Mouse (Mus musculus) spleen, adult 2 months (tissue): ENCODE results near the gene Zfp950. TPM values are rescaled to one million over a fixed set of nuclear protein-coding genes. Genes with fewer than 3 reads are reported as not detected.

Source experiments
- DNase-seq, 2 experiments: peaks; one replicate each; pipeline versions ENCODE4 v3.0.0 to v3.0.0-alpha.2; 2012 to 2021; ENCODE audit warnings: low spot score in 2 of 2, low read depth in 1 of 2
- H3K27ac ChIP-seq: fragments of 200-500 bp; 2 replicates; pipeline ENCODE4 v1.5.1; 2012; ENCODE audit warnings: low read length, inconsistent platforms; ENCODE audit not compliant: insufficient read depth
- H3K27me3 ChIP-seq: fragments of 200-500 bp; 2 replicates; pipeline ENCODE4 v1.6.1; 2012; ENCODE audit warnings: mild to moderate bottlenecking, moderate library complexity, low read length, inconsistent platforms; ENCODE audit not compliant: control insufficient read depth, insufficient read depth
- H3K36me3 ChIP-seq: fragments of 200-500 bp; 2 replicates; pipeline ENCODE4 v1.6.1; 2012; ENCODE audit warnings: mild to moderate bottlenecking, low read length, inconsistent platforms; ENCODE audit not compliant: control insufficient read depth, insufficient read depth
- H3K4me1 ChIP-seq: fragments of 200-500 bp; 2 replicates; pipeline ENCODE4 v1.6.1; 2011; ENCODE audit warnings: inconsistent platforms; ENCODE audit not compliant: control insufficient read depth, insufficient read depth, insufficient read length
- H3K4me3 ChIP-seq: fragments of 200-500 bp; 2 replicates; pipeline ENCODE4 v1.5.1; 2011; ENCODE audit warnings: mild to moderate bottlenecking, inconsistent platforms; ENCODE audit not compliant: insufficient read depth, insufficient read length; ENCODE audit errors: extremely low read depth
- CTCF ChIP-seq: fragments of 200-500 bp; IDR thresholded peaks from 2 replicates; pipeline ENCODE4 v1.5.1; 2011; ENCODE audit warnings: mild to moderate bottlenecking, inconsistent platforms; ENCODE audit not compliant: insufficient read depth, insufficient read length, insufficient replicate concordance; ENCODE audit errors: extremely low read depth
- POLR2A ChIP-seq: fragments of 200-500 bp; IDR thresholded peaks from 2 replicates; pipeline ENCODE4 v1.6.1; 2011; ENCODE audit warnings: low read depth, low read length, inconsistent platforms
- WGBS: fragments of 180-500 bp; shearing (Covaris S2); methylation state at CpG from one replicate; pipeline ENCODE4 v1.1.7; 2018; 5-methylcytosine and 5-hydroxymethylcytosine counted together
- polyA plus RNA-seq: library from polyadenylated mRNA; depleted of rRNA; stranded (reverse); fragments of >200 nt; gene quantifications from 2 replicates; pipeline ENCODE4 v1.2.3, GENCODE M21; 2012

The Zfp950 gene
- polyA plus RNA-seq, 1 experiment: 3.5 TPM

DNA sequence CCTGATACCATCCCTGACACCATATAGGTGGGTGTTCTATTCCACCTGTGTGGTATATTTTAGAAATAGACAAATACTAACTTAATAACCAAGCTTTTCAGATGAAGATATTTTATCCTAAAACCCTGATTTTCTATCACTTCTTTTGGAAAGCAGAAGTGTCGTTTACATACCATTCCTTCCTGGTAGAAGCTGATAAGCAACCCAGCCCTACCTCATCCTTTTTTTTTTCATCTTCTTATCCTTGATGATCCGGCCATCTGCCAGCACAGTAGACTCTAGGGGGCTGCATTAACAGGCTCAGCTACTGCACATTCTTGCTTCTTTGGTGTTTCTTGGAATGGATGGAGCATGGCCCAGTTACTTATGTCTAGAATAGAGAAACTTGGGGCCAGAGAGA lies 55.4 kb downstream of the Zfp950 start:
- H3K36me3 ChIP-seq: no peaks in the 10 kb centered on the region
- H3K27me3 ChIP-seq: no peaks in the 10 kb centered on the region
- whole genome bisulfite sequencing: 82% methylated on average over 2 of the region's 2 CpGs
- no peak for TF ChIP-seq POLR2A
- no peak for TF ChIP-seq CTCF
- H3K27ac ChIP-seq: no peak overlapping the region
- peaks cover 2% of the 10 kb centered on the region; the same call in 1 of the 2 replicates for H3K4me1 ChIP-seq
- no peak overlapping the region for H3K4me3 ChIP-seq
- DNase-seq: no peak

DNA sequence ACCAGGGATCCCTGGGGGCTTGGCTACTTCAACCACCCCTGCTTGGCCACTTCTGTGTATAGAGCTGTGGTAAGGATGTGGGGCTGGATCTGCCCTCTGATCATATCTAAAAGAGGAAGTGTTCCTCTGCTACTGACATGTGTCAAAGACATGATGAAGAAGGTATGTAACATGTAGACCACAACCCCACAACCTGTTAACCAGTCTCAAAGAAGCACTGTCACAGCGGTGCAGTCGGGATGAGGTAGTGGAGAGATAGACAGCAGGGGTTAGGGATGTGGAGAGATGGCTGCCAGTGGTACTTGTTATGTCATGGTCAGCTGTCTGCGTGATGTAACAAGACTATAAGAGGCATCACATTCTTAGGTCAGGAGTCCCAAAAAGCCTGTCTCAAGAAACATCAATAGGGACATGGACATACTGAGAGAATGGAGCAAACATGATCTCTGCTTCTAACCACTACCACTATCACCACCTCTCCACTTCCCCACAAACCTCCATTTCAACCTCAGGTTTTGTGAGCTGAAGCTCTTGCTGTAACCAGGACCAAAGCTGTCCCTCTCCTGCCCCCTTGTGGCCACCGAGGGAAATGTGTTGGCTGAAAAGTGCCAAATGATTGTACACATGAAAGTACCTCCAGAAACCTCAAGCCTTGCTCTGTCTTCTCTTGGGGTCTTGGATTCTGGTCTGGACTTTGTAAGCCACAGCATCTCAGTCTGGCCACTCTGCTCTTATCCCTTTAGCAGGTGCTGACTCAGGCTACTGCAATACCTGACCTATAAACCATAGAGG lies 56.3 kb downstream of the Zfp950 start:
- Histone ChIP-seq H3K27ac (peak overlapping the region; percentile 11; the same call in 1 of the 2 replicates), H3K27me3 (no peaks in the 10 kb centered on the region), H3K36me3 (no peaks in the 10 kb centered on the region), H3K4me1 (peaks cover 2% of the 10 kb centered on the region; the same call in 1 of the 2 replicates), H3K4me3 (no peak overlapping the region)
- WGBS: 27% methylated on average over 4 of the region's 4 CpGs
- TF ChIP-seq CTCF (peak; percentile 95; the same call in 1 of the 2 replicates), POLR2A (no peak)
- DNase-seq: peak; percentile 74 to 85

DNA sequence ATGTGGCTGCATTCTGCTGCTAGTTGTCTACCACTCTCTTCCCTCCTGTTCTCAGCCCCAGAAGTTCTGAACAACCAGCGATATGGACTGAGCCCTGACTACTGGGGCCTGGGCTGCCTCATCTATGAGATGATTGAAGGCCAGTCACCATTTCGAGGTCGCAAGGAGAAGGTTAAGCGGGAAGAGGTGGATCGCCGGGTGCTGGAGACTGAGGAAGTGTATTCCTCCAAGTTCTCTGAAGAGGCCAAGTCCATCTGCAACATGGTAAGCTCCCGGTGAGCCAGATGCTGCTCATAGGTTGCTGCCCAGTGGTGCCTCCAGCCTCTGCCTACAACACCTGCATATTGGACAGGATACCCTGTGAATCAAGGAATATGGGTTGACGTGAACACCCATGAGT lies 57.6 kb downstream of the Zfp950 start:
- no peak overlapping the region for H3K27ac ChIP-seq
- no peak overlapping the region for H3K4me3 ChIP-seq
- TF ChIP-seq POLR2A: no peak
- no peak for TF ChIP-seq CTCF
- no peaks in the 10 kb centered on the region for H3K36me3 ChIP-seq
- no peaks in the 10 kb centered on the region for H3K27me3 ChIP-seq
- no peak for DNase-seq
- WGBS: 93% methylated on average over 8 of the region's 8 CpGs
- peaks cover 2% of the 10 kb centered on the region; the same call in 1 of the 2 replicates for H3K4me1 ChIP-seq

DNA sequence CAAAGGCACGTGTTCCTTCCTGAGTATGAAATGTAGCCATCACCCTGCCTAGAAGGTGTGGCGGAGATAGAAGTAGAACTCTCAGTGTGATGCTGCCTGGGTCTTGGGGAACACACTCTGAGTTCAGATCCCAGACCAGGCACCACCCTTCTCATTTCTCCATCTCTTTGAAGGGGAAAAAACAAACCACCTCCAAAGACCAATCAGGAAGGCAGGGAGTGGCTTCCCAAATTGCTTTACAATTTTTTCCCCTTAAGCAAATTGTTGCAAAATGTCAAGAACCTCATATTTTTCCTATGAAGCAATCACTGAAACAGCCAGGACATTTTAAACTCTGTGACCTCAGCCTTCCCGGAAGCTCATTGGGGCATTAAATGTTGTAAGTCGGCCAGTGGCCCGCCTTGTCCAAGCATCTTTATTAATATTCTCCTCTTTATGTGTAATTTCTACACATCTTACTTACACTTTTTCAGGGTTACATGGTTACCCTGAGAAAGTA lies 60.3 kb downstream of the Zfp950 start:
- Histone ChIP-seq H3K36me3 (no peaks in the 10 kb centered on the region), H3K27ac (no peak overlapping the region), H3K4me3 (no peak overlapping the region), H3K27me3 (no peaks in the 10 kb centered on the region), H3K4me1 (peaks cover 2% of the 10 kb centered on the region; the same call in 1 of the 2 replicates)
- no peak for TF ChIP-seq POLR2A
- no peak for TF ChIP-seq CTCF
- 87% methylated on average over 5 of the region's 5 CpGs for WGBS
- DNase-seq: no peak

DNA sequence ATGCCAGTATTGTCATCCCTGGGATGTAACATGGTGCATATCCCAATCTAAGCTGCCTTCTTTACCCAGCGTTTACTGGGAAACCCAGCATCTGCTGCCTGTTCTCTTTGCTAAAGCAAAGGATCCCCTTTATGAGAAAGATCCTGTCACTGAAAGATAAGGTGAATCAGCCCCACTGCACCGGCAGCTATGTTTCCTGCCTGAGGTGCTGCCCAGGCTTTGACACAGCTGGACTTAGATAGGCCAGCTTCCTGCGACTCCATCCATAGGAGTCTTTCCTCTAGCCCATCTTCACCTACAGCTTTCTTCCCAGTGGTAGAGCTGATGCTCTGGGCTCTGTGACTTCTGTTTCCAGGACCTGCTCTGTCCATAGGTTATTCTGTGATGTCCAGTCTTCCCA lies 62.0 kb downstream of the Zfp950 start:
- no peaks in the 10 kb centered on the region for H3K27me3 ChIP-seq
- 84% methylated on average over 3 of the region's 3 CpGs for WGBS
- no peak overlapping the region for H3K27ac ChIP-seq
- H3K4me1 ChIP-seq: no peaks in the 10 kb centered on the region; the same call in 1 of the 2 replicates
- H3K36me3 ChIP-seq: no peaks in the 10 kb centered on the region
- DNase-seq: no peak
- TF ChIP-seq POLR2A: no peak
- TF ChIP-seq CTCF: no peak
- no peak overlapping the region for H3K4me3 ChIP-seq

DNA sequence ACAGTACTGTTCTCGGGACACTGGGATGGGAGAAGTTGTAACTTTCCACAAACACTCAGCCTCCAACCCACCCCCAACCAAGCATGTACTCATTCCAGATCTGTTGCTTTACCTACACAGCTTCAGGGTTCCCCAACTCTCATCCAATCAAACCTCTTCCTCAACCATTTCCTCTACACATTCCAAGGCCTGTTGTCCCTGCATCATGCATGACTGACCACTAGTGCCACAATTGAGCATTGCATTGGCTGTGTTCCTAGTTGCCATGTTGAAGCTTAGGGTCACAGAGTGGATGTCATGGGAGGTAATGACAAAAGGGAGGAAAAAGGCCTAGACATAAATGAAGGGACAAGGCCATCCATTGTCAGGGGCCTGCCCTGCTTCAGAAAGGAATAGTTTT lies 75.6 kb downstream of the Zfp950 start:
- Histone ChIP-seq H3K36me3 (no peaks in the 10 kb centered on the region), H3K27ac (no peak overlapping the region), H3K4me3 (no peak overlapping the region), H3K4me1 (no peaks in the 10 kb centered on the region), H3K27me3 (no peaks in the 10 kb centered on the region)
- TF ChIP-seq POLR2A: no peak
- TF ChIP-seq CTCF: no peak
- WGBS: 83% methylated on average over 1 of the region's 1 CpGs
- no peak for DNase-seq

DNA sequence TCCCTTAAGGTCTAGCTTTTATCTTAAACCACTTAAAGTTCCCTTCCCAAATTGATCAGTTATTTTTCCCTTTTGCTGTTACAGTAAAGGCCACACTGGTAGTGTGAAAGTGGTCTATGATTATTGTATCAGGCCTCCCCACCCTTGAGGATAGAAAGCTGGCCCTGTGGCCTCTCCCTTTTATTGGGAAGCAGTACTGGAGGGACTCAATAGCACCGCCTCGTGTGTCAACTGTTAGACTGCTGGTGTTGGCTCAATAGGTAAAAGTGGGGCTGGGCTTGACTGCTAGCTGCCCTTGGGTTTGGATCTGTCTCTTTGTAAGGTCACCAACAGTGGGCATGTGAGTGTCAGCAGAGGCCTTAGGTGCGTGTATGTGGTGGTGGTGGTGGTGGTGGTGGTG lies 76.3 kb downstream of the Zfp950 start:
- TF ChIP-seq POLR2A: no peak
- no peak for TF ChIP-seq CTCF
- WGBS: 88% methylated on average over 3 of the region's 3 CpGs
- H3K4me3 ChIP-seq: no peak overlapping the region
- no peak overlapping the region for H3K27ac ChIP-seq
- H3K36me3 ChIP-seq: no peaks in the 10 kb centered on the region
- no peaks in the 10 kb centered on the region for H3K4me1 ChIP-seq
- no peaks in the 10 kb centered on the region for H3K27me3 ChIP-seq
- no peak for DNase-seq
